In the genomic region with DNA sequence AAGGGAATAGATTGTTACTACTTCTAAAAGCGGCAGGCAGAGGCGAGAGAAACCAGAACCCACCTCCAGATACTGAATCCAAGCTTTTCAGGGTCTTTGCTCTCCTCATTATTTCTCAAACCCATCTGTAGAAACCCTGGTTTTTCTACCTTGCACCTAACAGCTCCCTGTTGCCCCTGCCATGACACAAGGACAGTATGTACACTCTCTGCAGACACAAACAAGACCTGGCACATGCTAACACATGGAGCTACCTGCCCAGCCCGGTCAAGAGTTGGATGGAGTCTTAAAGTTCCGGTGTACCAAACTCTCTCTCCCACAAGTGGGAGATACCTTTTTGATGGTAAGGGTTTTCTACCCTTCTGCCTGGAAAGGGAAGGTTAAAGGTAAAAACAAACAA, we compare ENCODE assay signal across 9 mouse cellular contexts.
A peak's percentile ranks its signal among the peaks of the same experiment; 100 is the strongest.
DNase-seq lines count a peak whose midpoint lies in the region; ATAC-seq and TF ChIP-seq lines count a peak whose summit lies in the region.
"Had no signal": no experiment of that assay in that cellular context is flagged by ENCODE, and none has a peak within 500 bp of the region (broad histone marks: within the 10 kb centered on the region; RNA-seq: fewer than 3 reads in every experiment).

No protein-coding gene starts in this region.

- H3K4me2 ChIP-seq in kidney, embryonic 15.5 days = no peak overlapping the region
- H3K4me2 ChIP-seq in kidney, embryonic 16.5 days (replicated peaks; ENCODE audit: low read depth, low read length) = no peak overlapping the region
- no peak overlapping the region for H3K4me2 ChIP-seq in embryonic facial prominence, embryonic 14.5 days (ENCODE audit: low read depth, low read length)
- H3K4me2 ChIP-seq in hindbrain, embryonic 16.5 days (ENCODE audit: low read length) = no peak overlapping the region
- H3K4me2 ChIP-seq in midbrain, postnatal 0 days (ENCODE audit: low read depth, low read length, poor library complexity, severe bottlenecking) = no peak overlapping the region

- TF ChIP-seq CTCF in midbrain, postnatal 0 days (IDR thresholded peaks at IDR 0.05) = no peak

- H3K4me3 ChIP-seq in kidney, embryonic 15.5 days (replicated peaks) = no peak overlapping the region
- no peak overlapping the region for H3K4me3 ChIP-seq in kidney, embryonic 16.5 days (ENCODE audit: low read length)
- no peak overlapping the region for H3K4me3 ChIP-seq in embryonic facial prominence, embryonic 14.5 days (ENCODE audit: low read depth, low read length)
- H3K4me3 ChIP-seq in hindbrain, embryonic 16.5 days (ENCODE audit: low read length) = no peak overlapping the region
- no peak overlapping the region for H3K4me3 ChIP-seq in midbrain, postnatal 0 days (ENCODE audit: low read depth, low read length)

- H3K27ac ChIP-seq in kidney, embryonic 15.5 days = 0 out of 2 replicates have a peak overlapping the region, but pooled peaks have one; percentile 47
- no peak overlapping the region for H3K27ac ChIP-seq in kidney, embryonic 16.5 days (ENCODE audit: low read length)
- peak overlapping the region; percentile 68; the same call in 1 of the 2 replicates for H3K27ac ChIP-seq in embryonic facial prominence, embryonic 14.5 days (replicated peaks; ENCODE audit: low read depth, low read length)
- H3K27ac ChIP-seq in hindbrain, embryonic 16.5 days (ENCODE audit: low read depth, low read length) = peak overlapping the region; percentile 41; the same call in 1 of the 2 replicates
- H3K27ac ChIP-seq in midbrain, postnatal 0 days (ENCODE audit: low read depth, low read length) = peak overlapping the region; percentile 65; the same call in 1 of the 2 replicates

- peaks cover 46% of the 10 kb centered on the region for H3K4me1 ChIP-seq in kidney, embryonic 15.5 days
- H3K4me1 ChIP-seq in kidney, embryonic 16.5 days (ENCODE audit: insufficient read depth, low read length) = peaks cover 29% of the 10 kb centered on the region
- peaks cover 47% of the 10 kb centered on the region for H3K4me1 ChIP-seq in embryonic facial prominence, embryonic 14.5 days (ENCODE audit: control insufficient read depth, insufficient read depth, low read length)
- H3K4me1 ChIP-seq in hindbrain, embryonic 16.5 days (ENCODE audit: control insufficient read depth, insufficient read depth, low read depth, low read length) = peaks cover 34% of the 10 kb centered on the region
- peaks cover 10% of the 10 kb centered on the region; the same call in 1 of the 2 replicates for H3K4me1 ChIP-seq in midbrain, postnatal 0 days (ENCODE audit: insufficient read depth, low read length)

- H3K27me3 ChIP-seq in kidney, embryonic 15.5 days = no peaks in the 10 kb centered on the region
- H3K27me3 ChIP-seq in kidney, embryonic 16.5 days (ENCODE audit: insufficient read depth, low read length) = no peaks in the 10 kb centered on the region
- no peaks in the 10 kb centered on the region for H3K27me3 ChIP-seq in embryonic facial prominence, embryonic 14.5 days (replicated peaks; ENCODE audit: control insufficient read depth, insufficient read depth, low read length)
- H3K27me3 ChIP-seq in hindbrain, embryonic 16.5 days (replicated peaks; ENCODE audit: control insufficient read depth, insufficient read depth, low read length) = no peaks in the 10 kb centered on the region
- no peaks in the 10 kb centered on the region for H3K27me3 ChIP-seq in midbrain, postnatal 0 days (ENCODE audit: insufficient read depth, low read length)

- no peaks in the 10 kb centered on the region for H3K36me3 ChIP-seq in kidney, embryonic 15.5 days
- 0 out of 2 replicates have a peak, but pooled peaks cover 2% of the 10 kb centered on the region for H3K36me3 ChIP-seq in kidney, embryonic 16.5 days (ENCODE audit: insufficient read depth, low read length)
- H3K36me3 ChIP-seq in embryonic facial prominence, embryonic 14.5 days (ENCODE audit: control insufficient read depth, insufficient read depth, low read length) = no peaks in the 10 kb centered on the region
- no peaks in the 10 kb centered on the region for H3K36me3 ChIP-seq in hindbrain, embryonic 16.5 days (ENCODE audit: control insufficient read depth, insufficient read depth, low read length)
- H3K36me3 ChIP-seq in midbrain, postnatal 0 days (ENCODE audit: insufficient read depth, low read length) = no peaks in the 10 kb centered on the region

- WGBS in kidney, embryonic 15.5 days = 88% methylated on average over 4 of the region's 4 CpGs
- 81% methylated on average over 4 of the region's 4 CpGs for WGBS in kidney, embryonic 16.5 days
- 74% methylated on average over 4 of the region's 4 CpGs for WGBS in embryonic facial prominence, embryonic 14.5 days
- WGBS in hindbrain, embryonic 16.5 days = 83% methylated on average over 4 of the region's 4 CpGs
- 87% methylated on average over 4 of the region's 4 CpGs for WGBS in midbrain, postnatal 0 days

- DNase-seq in embryonic facial prominence, embryonic 14.5 days (ENCODE audit: low spot score) = no peak
- no peak for DNase-seq in midbrain, postnatal 0 days (ENCODE audit: low spot score)
- no peak for DNase-seq in right cerebral cortex, adult 18-20 months
- no peak for DNase-seq in cerebellum, postnatal 4 days (ENCODE audit: low spot score in 2 of 2)
- DNase-seq: adrenal gland, postnatal 25 days had no signal

- no peak for ATAC-seq in kidney, embryonic 15.5 days (replicated peaks; ENCODE audit: low FRiP score)
- no peak for ATAC-seq in kidney, embryonic 16.5 days (ENCODE audit: low FRiP score, low TSS enrichment)
- ATAC-seq in embryonic facial prominence, embryonic 14.5 days (ENCODE audit: low read depth) = no peak
- no peak for ATAC-seq in hindbrain, embryonic 16.5 days
- no peak for ATAC-seq in midbrain, postnatal 0 days (ENCODE audit: low FRiP score)
- ATAC-seq: intestine, postnatal 0 days had no signal

- H3K9me3 ChIP-seq in kidney, embryonic 15.5 days (replicated peaks) = no peaks in the 10 kb centered on the region
- no peaks in the 10 kb centered on the region for H3K9me3 ChIP-seq in kidney, embryonic 16.5 days (ENCODE audit: low read length)
- no peaks in the 10 kb centered on the region for H3K9me3 ChIP-seq in embryonic facial prominence, embryonic 14.5 days (ENCODE audit: control insufficient read depth, low read length)
- no peaks in the 10 kb centered on the region for H3K9me3 ChIP-seq in hindbrain, embryonic 16.5 days (ENCODE audit: control insufficient read depth, low read length)
- no peaks in the 10 kb centered on the region for H3K9me3 ChIP-seq in midbrain, postnatal 0 days (ENCODE audit: low read length)

- H3K9ac ChIP-seq in kidney, embryonic 15.5 days = no peak overlapping the region
- no peak overlapping the region for H3K9ac ChIP-seq in kidney, embryonic 16.5 days (replicated peaks; ENCODE audit: low read length)
- 0 out of 2 replicates have a peak overlapping the region, but pooled peaks have one; percentile 3 for H3K9ac ChIP-seq in embryonic facial prominence, embryonic 14.5 days (ENCODE audit: low read depth, low read length)
- H3K9ac ChIP-seq in hindbrain, embryonic 16.5 days (ENCODE audit: low read depth, low read length) = no peak overlapping the region
- H3K9ac ChIP-seq in midbrain, postnatal 0 days (replicated peaks; ENCODE audit: low read length, poor library complexity, severe bottlenecking) = no peak overlapping the region
